Mouse (Mus musculus): ENCODE measurements around the gene Trim7. TPM values are rescaled to one million over a fixed set of nuclear protein-coding genes. Genes with fewer than 3 reads are reported as not detected.
"Not testable (repeated sequence)": the region's sequence is repeated elsewhere in the genome, so short reads cannot be mapped to it uniquely, and the experiment has no call there.

The Trim7 gene
- polyA plus RNA-seq (2015; fragmentation: Nextera tagmentation; extraction: Ambion mirVana), result 0.38 and 0.56 TPM in 2 replicates

DNA sequence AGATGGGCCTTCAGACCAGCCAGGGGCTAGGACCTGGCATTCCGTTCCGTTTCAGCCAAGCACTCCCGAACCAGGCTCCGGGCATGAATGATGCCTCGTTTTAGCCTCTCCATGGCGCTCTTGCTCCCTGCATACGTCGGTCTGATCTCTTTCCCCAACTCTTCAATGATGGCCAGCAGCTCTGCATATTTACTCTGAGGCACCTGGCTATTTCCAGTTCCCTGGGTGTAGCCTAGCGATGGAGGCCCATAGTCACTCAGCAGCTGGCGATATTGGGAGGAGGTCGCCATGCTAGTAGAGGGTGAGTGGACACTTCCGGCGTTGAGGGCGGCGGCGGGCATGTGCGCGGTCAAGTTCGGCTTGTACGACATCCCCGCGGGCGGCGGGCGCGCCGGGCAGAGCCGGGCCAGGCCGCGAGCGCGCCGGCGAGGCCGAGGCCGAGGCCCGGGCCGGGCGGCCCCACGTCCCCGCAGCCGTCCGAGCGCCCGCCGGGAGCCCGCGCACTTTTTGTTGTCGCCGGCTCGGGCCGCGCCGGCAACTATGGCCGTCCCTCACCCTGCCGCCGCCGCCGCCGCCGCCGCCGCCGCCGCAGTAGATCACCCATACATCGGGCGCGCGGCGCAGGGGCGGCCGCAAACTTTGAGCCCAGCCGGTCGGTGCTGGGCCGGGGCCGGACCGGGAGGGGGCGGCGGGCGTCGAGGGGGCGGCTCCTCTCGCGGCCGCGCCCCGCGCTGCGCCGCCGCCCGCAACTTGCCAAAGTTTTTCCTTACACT, at the start of gene Trim7, which contains the start of gene Gm12184:
Gene Trim7 (plus strand): TSS at position 162 of the 773 bp plus-strand sequence.
Gene Gm12184 (minus strand): TSS at position 677 of the 773 bp plus-strand sequence.
- not testable (repeated sequence) for H3K9me3 ChIP-seq (ENCODE audit: control insufficient read depth); H3K36me3 ChIP-seq (ENCODE audit: control insufficient read depth, insufficient read depth); H3K27me3 ChIP-seq (replicated peaks; ENCODE audit: control insufficient read depth, insufficient read depth, low read length); H3K4me1 ChIP-seq (replicated peaks; ENCODE audit: control insufficient read depth, insufficient read depth, low read length); H3K9ac ChIP-seq (ENCODE audit: low read depth, low read length)
- Histone ChIP-seq H3K27ac (ENCODE audit: low read depth, low read length) (peak within 1 kb of the TSS; percentile 35; the same call in 1 of the 2 replicates), H3K4me3 (ENCODE audit: low read depth, low read length) (peak within 1 kb of the TSS; percentile 46), H3K4me2 (replicated peaks; ENCODE audit: low read depth) (peak within 1 kb of the TSS; percentile 57)
- peak; percentile 77 for ATAC-seq
- TF ChIP-seq CTCF (IDR thresholded peaks at IDR 0.05; ENCODE audit: low read depth), result peak; percentile 38
- under 1% methylated on average over 49 of the region's 92 CpGs for WGBS

DNA sequence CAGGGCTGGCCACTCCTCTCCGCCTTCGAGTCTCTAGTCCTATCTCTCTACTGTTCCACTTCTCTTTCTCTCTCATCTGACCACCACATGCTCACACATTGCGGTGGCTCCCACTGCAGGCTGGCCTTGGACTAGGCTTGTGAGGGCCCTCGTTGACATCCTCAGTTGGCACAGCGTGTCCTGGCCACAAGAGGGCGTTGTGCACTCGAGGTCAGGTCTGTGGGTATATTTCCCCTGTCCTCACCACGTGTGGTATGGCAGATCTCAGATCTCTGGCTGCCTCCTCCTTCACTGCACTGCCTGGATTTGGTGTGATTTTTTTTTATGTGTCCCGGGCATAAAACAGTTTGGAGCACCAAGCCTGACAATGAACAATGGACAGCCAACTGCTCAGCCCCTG, 49.3 kb upstream of the Trim7 start:
- peak; percentile 48 for TF ChIP-seq CTCF (IDR thresholded peaks at IDR 0.05; ENCODE audit: low read depth)
- WGBS, result 48% methylated on average over 9 of the region's 9 CpGs
- no peaks in the 10 kb centered on the region for H3K27me3 ChIP-seq (replicated peaks; ENCODE audit: control insufficient read depth, insufficient read depth, low read length)
- no peak overlapping the region for H3K27ac ChIP-seq (ENCODE audit: low read depth, low read length)
- no peak overlapping the region for H3K9ac ChIP-seq (ENCODE audit: low read depth, low read length)
- no peaks in the 10 kb centered on the region for H3K4me1 ChIP-seq (replicated peaks; ENCODE audit: control insufficient read depth, insufficient read depth, low read length)
- no peak overlapping the region for H3K4me2 ChIP-seq (replicated peaks; ENCODE audit: low read depth)
- no peak overlapping the region for H3K4me3 ChIP-seq (ENCODE audit: low read depth, low read length)
- no peaks in the 10 kb centered on the region for H3K36me3 ChIP-seq (ENCODE audit: control insufficient read depth, insufficient read depth)
- ATAC-seq, result no peak
- no peaks in the 10 kb centered on the region for H3K9me3 ChIP-seq (ENCODE audit: control insufficient read depth)

DNA sequence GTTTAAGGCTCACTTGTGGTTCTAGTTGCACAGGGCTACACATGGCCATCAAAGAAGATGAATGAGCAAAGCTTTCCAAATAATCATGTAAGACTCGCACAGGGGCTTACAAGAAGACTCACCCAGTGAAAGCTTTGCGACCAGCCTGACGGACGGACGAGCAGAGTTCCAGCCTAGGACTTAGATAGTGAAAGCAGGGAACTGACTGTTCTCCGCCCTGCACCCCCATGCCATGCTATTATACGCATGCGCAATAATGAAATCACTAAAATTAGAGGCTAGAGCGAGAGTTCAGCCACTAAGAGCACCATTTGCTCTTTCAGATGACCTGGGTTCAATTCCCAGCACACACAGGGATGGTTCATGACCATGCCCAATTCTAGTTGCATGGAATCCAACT, 48.6 kb upstream of the Trim7 start:
- no peaks in the 10 kb centered on the region for H3K36me3 ChIP-seq (ENCODE audit: control insufficient read depth, insufficient read depth)
- H3K27ac ChIP-seq (ENCODE audit: low read depth, low read length), result no peak overlapping the region
- no peak overlapping the region for H3K4me3 ChIP-seq (ENCODE audit: low read depth, low read length)
- no peaks in the 10 kb centered on the region for H3K4me1 ChIP-seq (replicated peaks; ENCODE audit: control insufficient read depth, insufficient read depth, low read length)
- H3K9ac ChIP-seq (ENCODE audit: low read depth, low read length), result no peak overlapping the region
- WGBS, result 83% methylated on average over 9 of the region's 9 CpGs
- ATAC-seq, result no peak
- H3K27me3 ChIP-seq (replicated peaks; ENCODE audit: control insufficient read depth, insufficient read depth, low read length), result no peaks in the 10 kb centered on the region
- TF ChIP-seq CTCF (IDR thresholded peaks at IDR 0.05; ENCODE audit: low read depth), result no peak
- H3K9me3 ChIP-seq (ENCODE audit: control insufficient read depth), result no peaks in the 10 kb centered on the region
- no peak overlapping the region for H3K4me2 ChIP-seq (replicated peaks; ENCODE audit: low read depth)

DNA sequence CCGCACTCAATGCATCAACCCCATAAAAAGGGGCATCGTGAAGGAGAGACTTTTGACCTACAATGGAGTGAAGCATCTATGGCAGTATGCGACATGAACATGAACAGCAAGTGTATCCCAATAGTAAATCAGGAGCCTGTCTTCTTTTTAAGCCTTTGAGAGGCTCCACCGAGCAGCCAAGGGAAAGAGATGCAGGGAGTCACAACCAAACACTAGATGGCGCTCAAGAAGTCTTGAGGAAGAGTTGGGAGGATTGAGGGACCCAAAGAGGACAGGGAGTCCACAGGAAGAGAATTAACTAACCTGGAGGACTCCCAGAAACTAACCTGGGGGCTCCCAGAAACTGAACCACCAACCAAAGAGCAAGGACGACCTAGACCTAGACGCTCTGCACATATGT, 46.5 kb upstream of the Trim7 start:
- Histone ChIP-seq H3K27me3 (replicated peaks; ENCODE audit: control insufficient read depth, insufficient read depth, low read length) (no peaks in the 10 kb centered on the region), H3K4me3 (ENCODE audit: low read depth, low read length) (no peak overlapping the region), H3K4me2 (replicated peaks; ENCODE audit: low read depth) (no peak overlapping the region), H3K9ac (ENCODE audit: low read depth, low read length) (no peak overlapping the region), H3K4me1 (replicated peaks; ENCODE audit: control insufficient read depth, insufficient read depth, low read length) (no peaks in the 10 kb centered on the region), H3K36me3 (ENCODE audit: control insufficient read depth, insufficient read depth) (no peaks in the 10 kb centered on the region), H3K27ac (ENCODE audit: low read depth, low read length) (no peak overlapping the region), H3K9me3 (ENCODE audit: control insufficient read depth) (no peaks in the 10 kb centered on the region)
- TF ChIP-seq CTCF (IDR thresholded peaks at IDR 0.05; ENCODE audit: low read depth), result peak; percentile 69
- ATAC-seq, result no peak
- WGBS, result 45% methylated on average over 7 of the region's 7 CpGs

DNA sequence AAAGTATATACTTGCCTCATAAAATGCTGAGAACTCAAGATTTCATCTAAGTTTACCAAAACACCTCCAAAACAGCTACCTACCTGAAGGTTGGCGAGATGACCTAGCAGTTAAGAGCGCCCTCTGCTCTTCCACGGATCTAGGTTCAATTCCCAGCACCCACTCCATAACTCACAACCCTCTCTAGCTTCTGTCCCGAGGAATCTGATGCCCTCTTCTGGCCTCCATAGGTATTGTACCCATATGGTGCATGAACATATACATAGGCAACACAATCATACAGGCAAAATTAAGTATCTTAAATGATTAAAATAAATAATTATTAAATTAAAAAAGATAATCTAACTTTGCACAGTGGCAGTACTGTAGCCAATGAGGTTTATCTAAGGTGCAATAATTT, 43.7 kb upstream of the Trim7 start:
- H3K4me1 ChIP-seq (replicated peaks; ENCODE audit: control insufficient read depth, insufficient read depth, low read length), result no peaks in the 10 kb centered on the region
- H3K4me2 ChIP-seq (replicated peaks; ENCODE audit: low read depth), result no peak overlapping the region
- no peak overlapping the region for H3K27ac ChIP-seq (ENCODE audit: low read depth, low read length)
- 88% methylated on average over 4 of the region's 4 CpGs for WGBS
- no peak for ATAC-seq
- H3K36me3 ChIP-seq (ENCODE audit: control insufficient read depth, insufficient read depth), result no peaks in the 10 kb centered on the region
- H3K4me3 ChIP-seq (ENCODE audit: low read depth, low read length), result no peak overlapping the region
- H3K9ac ChIP-seq (ENCODE audit: low read depth, low read length), result no peak overlapping the region
- no peaks in the 10 kb centered on the region for H3K27me3 ChIP-seq (replicated peaks; ENCODE audit: control insufficient read depth, insufficient read depth, low read length)
- H3K9me3 ChIP-seq (ENCODE audit: control insufficient read depth), result no peaks in the 10 kb centered on the region
- no peak for TF ChIP-seq CTCF (IDR thresholded peaks at IDR 0.05; ENCODE audit: low read depth)

DNA sequence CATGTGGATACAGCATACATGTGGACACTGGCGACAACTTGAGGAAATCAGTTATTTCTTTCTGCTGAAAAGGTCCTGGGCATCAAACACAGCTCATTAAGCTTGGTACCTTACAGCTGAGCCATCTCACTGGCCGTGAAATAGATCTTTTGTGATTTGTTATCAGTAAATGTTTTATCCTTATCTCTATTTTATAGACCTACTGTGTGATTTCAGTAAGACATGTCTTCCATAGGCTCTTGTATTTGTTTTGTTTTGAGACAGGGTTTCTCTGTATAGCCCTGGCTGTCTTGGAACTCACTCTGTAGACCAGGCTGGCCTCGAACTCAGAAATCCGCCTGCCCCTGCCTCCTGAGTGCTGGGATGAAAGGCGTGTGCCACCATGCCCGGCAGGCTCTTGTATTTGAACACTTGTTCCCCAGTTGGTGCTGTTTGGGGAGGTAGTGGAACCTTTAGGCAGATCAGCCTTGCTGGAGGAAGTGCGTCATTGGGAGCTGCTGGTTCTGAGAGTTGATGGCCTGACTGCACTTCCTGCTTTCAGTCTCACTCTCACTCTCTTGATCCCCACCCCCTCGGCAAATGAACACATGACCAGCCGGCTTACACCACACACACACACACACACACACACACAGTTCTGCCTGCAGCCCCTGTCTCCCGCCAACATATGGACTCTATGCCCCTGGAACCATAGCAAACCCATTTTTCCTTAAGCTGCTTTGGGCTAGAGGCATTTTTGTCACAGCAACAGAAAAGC, 38.3 kb upstream of the Trim7 start:
- no peak for TF ChIP-seq CTCF (IDR thresholded peaks at IDR 0.05; ENCODE audit: low read depth)
- Histone ChIP-seq H3K4me1 (replicated peaks; ENCODE audit: control insufficient read depth, insufficient read depth, low read length) (no peaks in the 10 kb centered on the region), H3K27me3 (replicated peaks; ENCODE audit: control insufficient read depth, insufficient read depth, low read length) (no peaks in the 10 kb centered on the region), H3K9ac (ENCODE audit: low read depth, low read length) (no peak overlapping the region), H3K27ac (ENCODE audit: low read depth, low read length) (no peak overlapping the region), H3K4me3 (ENCODE audit: low read depth, low read length) (peak overlapping the region; percentile 22), H3K36me3 (ENCODE audit: control insufficient read depth, insufficient read depth) (no peaks in the 10 kb centered on the region), H3K9me3 (ENCODE audit: control insufficient read depth) (no peaks in the 10 kb centered on the region), H3K4me2 (replicated peaks; ENCODE audit: low read depth) (peak overlapping the region; percentile 55)
- WGBS, result 50% methylated on average over 10 of the region's 10 CpGs
- peak; percentile 48 for ATAC-seq

All from intestine, postnatal 0 days (tissue).